Mouse (Mus musculus) heart, embryonic 15.5 days (tissue): Measurements from ENCODE around the gene Plekhd1. TPM values are rescaled to one million over a fixed set of nuclear protein-coding genes. Genes with fewer than 3 reads are reported as not detected.

Experiments used
- ATAC-seq: fragments of 200-750 bp; cut with Nextera tagmentation; replicated peaks from 2 replicates; pipeline ENCODE4 v1.8.0; 2017; ENCODE audit warnings: low read depth, moderate TSS enrichment; ENCODE audit not compliant: insufficient number of reproducible peaks, insufficient read depth, low FRiP score
- H3K27ac ChIP-seq: fragments of 300-500 bp; sonication (generic); 2 replicates; pipeline ENCODE4 v1.5.1; 2015; ENCODE audit warnings: mild to moderate bottlenecking, inconsistent platforms
- H3K27me3 ChIP-seq: fragments of 300-500 bp; sonication (generic); 2 replicates; pipeline ENCODE4 v1.6.1; 2015; ENCODE audit warnings: inconsistent platforms
- H3K36me3 ChIP-seq: fragments of 300-500 bp; sonication (generic); 2 replicates; pipeline ENCODE4 v1.6.1; 2015; ENCODE audit warnings: mild to moderate bottlenecking, inconsistent platforms
- H3K4me1 ChIP-seq: fragments of 300-500 bp; sonication (generic); replicated peaks from 2 replicates; pipeline ENCODE4 v1.6.1; 2015; ENCODE audit warnings: inconsistent platforms
- H3K4me2 ChIP-seq: fragments of 300-500 bp; sonication (generic); 2 replicates; pipeline ENCODE4 v1.6.1; 2015; ENCODE audit warnings: inconsistent platforms, mild to moderate bottlenecking, moderate library complexity
- H3K4me3 ChIP-seq: fragments of 300-500 bp; sonication (generic); 2 replicates; pipeline ENCODE4 v1.5.1; 2015; ENCODE audit warnings: mild to moderate bottlenecking, inconsistent platforms
- H3K9ac ChIP-seq: fragments of 300-500 bp; sonication (generic); 2 replicates; pipeline ENCODE4 v1.6.1; 2015; ENCODE audit warnings: mild to moderate bottlenecking, inconsistent platforms
- H3K9me3 ChIP-seq: fragments of 300-500 bp; sonication (generic); replicated peaks from 2 replicates; pipeline ENCODE4 v1.6.1; 2016; ENCODE audit warnings: inconsistent platforms
- WGBS: fragments of 180-500 bp; shearing (Covaris S2); methylation state at CpG from one replicate; pipeline ENCODE4 v1.1.7; 2015; ENCODE audit warnings: mixed read lengths; 5-methylcytosine and 5-hydroxymethylcytosine counted together
- polyA plus RNA-seq: library from polyadenylated mRNA; unstranded; fragments of >200 nt; fragmentation: Nextera tagmentation; extraction: Ambion mirVana; gene quantifications from 2 replicates; pipeline ENCODE4 v1.2.1, GENCODE M21; 2015

Gene Plekhd1
- polyA plus RNA-seq, 1 experiment from 2014 or later, result 0.40 TPM

GRCm38 (mm10) chr12:80759387-80759712 is 67.0 kb downstream of the Plekhd1 start:
- 0 out of 2 replicates have a peak overlapping the region, but pooled peaks have one; percentile 32 for H3K9ac ChIP-seq
- H3K27me3 ChIP-seq, result peaks cover 89% of the 10 kb centered on the region
- no peak overlapping the region for H3K27ac ChIP-seq
- H3K9me3 ChIP-seq, result no peaks in the 10 kb centered on the region
- no peak for ATAC-seq
- H3K4me2 ChIP-seq, result peak overlapping the region; percentile 96
- peaks cover 34% of the 10 kb centered on the region for H3K4me1 ChIP-seq
- 6% methylated on average over 13 of the region's 13 CpGs for WGBS
- no peaks in the 10 kb centered on the region for H3K36me3 ChIP-seq
- peak overlapping the region; percentile 59 for H3K4me3 ChIP-seq

- WGBS, result 3% methylated on average over 22 of the region's 22 CpGs
- H3K9ac ChIP-seq, result no peak overlapping the region
Measured at GRCm38 (mm10) chr12:80759713-80760395, 67.5 kb downstream of the Plekhd1 start.

GRCm38 (mm10) chr12:80760396-80760801 is 68.0 kb downstream of the Plekhd1 start, which contains the start of gene Ccdc177:
Gene Ccdc177, minus strand, starts transcription at chr12:80760687.
- Histone ChIP-seq H3K4me2 (peak within 1 kb of the TSS; percentile 96), H3K27ac (no peak within 1 kb of the TSS), H3K9me3 (no peaks in the 10 kb centered on the region), H3K4me3 (peak within 1 kb of the TSS; percentile 59), H3K9ac (no peak within 1 kb of the TSS), H3K36me3 (no peaks in the 10 kb centered on the region), H3K27me3 (peaks cover 78% of the 10 kb centered on the region), H3K4me1 (peaks cover 34% of the 10 kb centered on the region)
- WGBS, result 0% methylated on average over 24 of the region's 24 CpGs
- ATAC-seq, result no peak

More at GRCm38 (mm10) chr12:80759713-80760395, 67.5 kb downstream of the Plekhd1 start:
- no peaks in the 10 kb centered on the region for H3K9me3 ChIP-seq
- no peaks in the 10 kb centered on the region for H3K36me3 ChIP-seq
- peak overlapping the region; percentile 96 for H3K4me2 ChIP-seq
- H3K4me1 ChIP-seq, result peaks cover 34% of the 10 kb centered on the region
- peak overlapping the region; percentile 59 for H3K4me3 ChIP-seq
- ATAC-seq, result no peak
- H3K27me3 ChIP-seq, result peaks cover 84% of the 10 kb centered on the region
- no peak overlapping the region for H3K27ac ChIP-seq

GRCm38 (mm10) chr12:80762982-80763381 is 70.6 kb downstream of the Plekhd1 start:
- Histone ChIP-seq H3K4me3 (no peak overlapping the region), H3K36me3 (no peaks in the 10 kb centered on the region), H3K4me2 (no peak overlapping the region), H3K9me3 (no peaks in the 10 kb centered on the region), H3K4me1 (peaks cover 25% of the 10 kb centered on the region), H3K27ac (no peak overlapping the region), H3K9ac (no peak overlapping the region), H3K27me3 (peaks cover 63% of the 10 kb centered on the region)
- no peak for ATAC-seq
- WGBS, result 80% methylated on average over 5 of the region's 5 CpGs

- H3K27me3 ChIP-seq, result peaks cover 53% of the 10 kb centered on the region
- no peak for ATAC-seq
- 67% methylated on average over 4 of the region's 4 CpGs for WGBS
Measured at GRCm38 (mm10) chr12:80764116-80764515, 71.7 kb downstream of the Plekhd1 start.

GRCm38 (mm10) chr12:80769697-80770096 is 77.3 kb downstream of the Plekhd1 start:
- H3K4me3 ChIP-seq, result no peak overlapping the region
- no peaks in the 10 kb centered on the region for H3K4me1 ChIP-seq
- WGBS, result 18% methylated on average over 11 of the region's 11 CpGs
- no peak for ATAC-seq
- no peak overlapping the region for H3K27ac ChIP-seq
- H3K36me3 ChIP-seq, result no peaks in the 10 kb centered on the region
- H3K27me3 ChIP-seq, result peaks cover 12% of the 10 kb centered on the region
- no peaks in the 10 kb centered on the region for H3K9me3 ChIP-seq
- no peak overlapping the region for H3K4me2 ChIP-seq
- H3K9ac ChIP-seq, result no peak overlapping the region

More at GRCm38 (mm10) chr12:80764116-80764515, 71.7 kb downstream of the Plekhd1 start:
- no peaks in the 10 kb centered on the region for H3K36me3 ChIP-seq
- no peak overlapping the region for H3K9ac ChIP-seq
- H3K4me1 ChIP-seq, result peaks cover 14% of the 10 kb centered on the region
- H3K4me2 ChIP-seq, result no peak overlapping the region
- no peak overlapping the region for H3K27ac ChIP-seq
- H3K4me3 ChIP-seq, result no peak overlapping the region
- H3K9me3 ChIP-seq, result no peaks in the 10 kb centered on the region

Other genes with a start within 250 kb of the Plekhd1 start
- gene Exd2, start 229.5 kb upstream of the Plekhd1 start, polyA plus RNA-seq, result 16.3 and 18.5 TPM in 2 replicates
- 6.9 and 11.1 TPM in 2 replicates for gene Galnt16, start 174.3 kb upstream of the Plekhd1 start, polyA plus RNA-seq
- 14.0 and 20.5 TPM in 2 replicates for gene Slc39a9, start 48.7 kb upstream of the Plekhd1 start, polyA plus RNA-seq
- 133 and 168 TPM in 2 replicates for gene Erh, start 48.2 kb upstream of the Plekhd1 start, polyA plus RNA-seq
- gene Ccdc177, start 68.1 kb downstream of the Plekhd1 start, polyA plus RNA-seq, result not detected in 2 replicates
- gene Susd6, start 97.9 kb downstream of the Plekhd1 start, polyA plus RNA-seq, result 16.4 and 19.6 TPM in 2 replicates